Mouse (Mus musculus) brain, embryonic 14.5 days (tissue): ENCODE data around the gene 2610528A11Rik. TPM values are rescaled to one million over a fixed set of nuclear protein-coding genes. Genes with fewer than 3 reads are reported as not detected.
A peak's percentile ranks its signal among the peaks of the same experiment; 100 is the strongest.
"Not testable (repeated sequence)": the region's sequence is repeated elsewhere in the genome, so short reads cannot be mapped to it uniquely, and the experiment has no call there.

Experiments
- DNase-seq: peaks from one replicate; pipeline ENCODE4 v3.0.0-alpha.2; 2011; ENCODE audit warnings: low read depth
- CTCF ChIP-seq: fragments of 200-500 bp; IDR thresholded peaks from 2 replicates; pipeline ENCODE4 v1.5.1; 2012; ENCODE audit warnings: inconsistent platforms, mild to moderate bottlenecking, moderate library complexity, borderline replicate concordance; ENCODE audit not compliant: insufficient read depth, insufficient read length; ENCODE audit errors: extremely low read depth
- POLR2A ChIP-seq: fragments of 200-500 bp; IDR thresholded peaks from 2 replicates; pipeline ENCODE4 v1.6.1; 2012; ENCODE audit warnings: mild to moderate bottlenecking, inconsistent platforms, borderline replicate concordance; ENCODE audit not compliant: poor library complexity, insufficient read depth, insufficient read length, severe bottlenecking; ENCODE audit errors: extremely low read depth
- polyA plus RNA-seq: library from polyadenylated mRNA; depleted of rRNA; stranded (reverse); fragments of >200 nt; gene quantifications from 2 replicates; pipeline ENCODE4 v1.2.3, GENCODE M21; 2012; rRNA removed

2610528A11Rik gene
- 0.31 and 0.69 TPM in 2 replicates for polyA plus RNA-seq

DNA sequence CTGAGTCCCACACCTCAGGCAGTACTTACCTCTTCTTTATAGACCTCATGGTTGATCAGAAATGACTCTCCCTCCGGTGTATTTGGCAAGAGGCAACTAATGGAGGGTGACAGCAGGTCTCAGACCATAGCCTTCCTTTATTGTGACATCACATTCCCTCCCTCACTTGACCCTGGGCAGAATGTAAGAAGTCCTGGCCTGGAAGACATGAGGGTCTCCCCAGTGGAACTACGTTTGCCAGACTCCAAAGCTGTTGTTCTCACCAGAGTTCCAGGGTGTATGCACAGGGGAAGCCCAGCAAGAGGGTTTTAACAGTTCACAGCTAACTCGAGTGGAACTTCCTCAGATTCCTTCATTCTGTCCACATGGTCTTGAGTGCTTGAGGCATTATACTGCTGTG lies at the start of gene 2610528A11Rik:
Gene 2610528A11Rik (minus strand): TSS at position 101 of the 400 bp plus-strand sequence.
- DNase-seq = no peak
- no peak for TF ChIP-seq POLR2A
- TF ChIP-seq CTCF = no peak

DNA sequence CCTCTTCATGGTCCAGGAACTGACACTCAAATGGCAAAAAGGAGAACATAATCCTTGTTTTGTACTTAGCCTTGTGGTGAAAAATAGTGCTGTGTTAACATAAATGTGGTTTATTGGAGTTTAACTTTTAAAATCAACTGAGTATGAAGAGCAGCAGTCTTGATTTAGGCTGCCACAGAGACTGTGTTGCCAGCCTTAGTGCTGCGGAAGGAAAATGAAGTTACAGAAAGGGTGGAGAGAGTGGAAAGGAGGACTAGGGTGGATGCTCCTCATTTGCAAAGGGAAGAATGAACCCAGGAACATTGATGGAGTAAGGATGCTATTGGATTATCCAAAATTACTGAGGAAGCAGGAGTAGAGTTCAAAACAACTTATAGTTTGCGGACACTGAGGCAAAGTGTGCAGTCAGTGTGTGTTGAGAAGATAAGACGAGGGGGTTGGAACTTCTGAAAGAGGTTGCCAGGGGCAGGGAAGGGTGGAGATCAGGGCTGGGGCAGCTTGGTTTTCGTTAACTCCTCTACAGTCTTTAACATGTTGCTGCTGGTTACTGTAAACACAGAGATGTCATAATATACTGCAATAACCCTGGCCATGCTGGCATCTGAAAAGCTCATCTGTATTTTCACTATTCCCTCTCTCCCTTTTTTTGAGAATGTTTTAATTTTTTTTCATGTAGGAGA lies 49.6 kb upstream of the 2610528A11Rik start:
- DNase-seq = no peak
- TF ChIP-seq CTCF = no peak
- TF ChIP-seq POLR2A = no peak

- DNase-seq = no peak
- no peak for TF ChIP-seq POLR2A
- no peak for TF ChIP-seq CTCF
Measured at GRCm38 (mm10) chr14:37154391-37154790, 40.6 kb upstream of the 2610528A11Rik start.

- DNase-seq = no peak
- TF ChIP-seq POLR2A = no peak
- no peak for TF ChIP-seq CTCF
Measured at GRCm38 (mm10) chr14:37139051-37139710, 25.4 kb upstream of the 2610528A11Rik start.

- DNase-seq = not testable (repeated sequence)
Measured at GRCm38 (mm10) chr14:37137596-37137995, 23.8 kb upstream of the 2610528A11Rik start.

GRCm38 (mm10) chr14:37136110-37136509 lies 22.3 kb upstream of the 2610528A11Rik start:
- no peak for DNase-seq

GRCm38 (mm10) chr14:37135671-37136070 lies 21.8 kb upstream of the 2610528A11Rik start:
- TF ChIP-seq CTCF (no peak), POLR2A (no peak)
- DNase-seq = no peak

More at GRCm38 (mm10) chr14:37136110-37136509, 22.3 kb upstream of the 2610528A11Rik start:
- no peak for TF ChIP-seq POLR2A
- TF ChIP-seq CTCF = no peak

DNA sequence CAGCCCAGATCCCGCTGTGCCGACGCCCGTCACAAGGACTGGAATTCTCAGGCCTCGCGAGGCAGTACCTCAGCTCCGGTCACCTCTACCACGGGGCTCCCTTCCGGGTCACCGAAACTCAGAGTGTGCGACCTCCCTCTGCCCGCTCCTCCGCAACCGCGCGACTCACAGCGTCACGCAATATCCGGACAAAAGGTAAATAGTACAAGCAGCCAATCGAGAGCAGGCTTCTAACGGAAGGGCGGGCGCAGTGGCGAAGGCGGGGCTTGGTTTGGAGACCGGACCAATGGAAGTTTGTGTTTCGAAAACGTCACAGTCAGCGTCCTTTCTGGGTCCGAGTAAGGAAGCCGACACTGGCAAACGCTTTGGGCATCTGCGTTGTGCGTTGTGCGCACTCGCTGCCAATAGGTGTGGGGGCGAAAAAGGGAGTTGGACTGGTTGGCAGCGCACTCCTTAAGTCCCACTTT lies 21.3 kb upstream of the 2610528A11Rik start, which contains the start of gene Ghitm:
Gene Ghitm (minus strand): TSS at position 146 of the 467 bp plus-strand sequence.
- peak; percentile 99 for DNase-seq
- TF ChIP-seq POLR2A = peak; percentile 10; the same call in 1 of the 2 replicates
- TF ChIP-seq CTCF = no peak

GRCm38 (mm10) chr14:37134304-37135126 lies 20.7 kb upstream of the 2610528A11Rik start:
- TF ChIP-seq POLR2A (no peak), CTCF (no peak)
- no peak for DNase-seq

DNA sequence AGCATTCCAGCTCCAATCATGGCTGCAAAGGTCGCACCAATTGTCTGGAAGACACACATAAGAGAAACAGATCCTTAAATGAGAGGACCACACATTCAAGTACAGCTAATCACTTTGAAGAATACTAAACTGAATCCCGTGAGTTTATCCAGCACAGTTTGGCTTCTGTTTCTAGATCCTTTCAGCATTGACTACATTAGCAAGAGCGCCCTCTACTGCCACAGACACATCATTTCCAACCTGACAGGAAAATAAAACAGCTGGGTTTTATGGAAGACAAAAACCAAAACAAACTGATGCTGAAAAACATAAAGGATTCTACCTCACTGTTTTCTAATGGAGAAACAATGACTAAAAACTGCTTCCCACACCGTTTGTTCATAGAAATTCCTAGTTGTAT lies 13.8 kb upstream of the 2610528A11Rik start:
- TF ChIP-seq CTCF = peak; percentile 63; the same call in 1 of the 2 replicates
- TF ChIP-seq POLR2A = no peak
- DNase-seq = peak; percentile 79

- no peak for DNase-seq
- TF ChIP-seq CTCF (no peak), POLR2A (no peak)
Measured at GRCm38 (mm10) chr14:37119233-37119632, 5.4 kb upstream of the 2610528A11Rik start.

DNA sequence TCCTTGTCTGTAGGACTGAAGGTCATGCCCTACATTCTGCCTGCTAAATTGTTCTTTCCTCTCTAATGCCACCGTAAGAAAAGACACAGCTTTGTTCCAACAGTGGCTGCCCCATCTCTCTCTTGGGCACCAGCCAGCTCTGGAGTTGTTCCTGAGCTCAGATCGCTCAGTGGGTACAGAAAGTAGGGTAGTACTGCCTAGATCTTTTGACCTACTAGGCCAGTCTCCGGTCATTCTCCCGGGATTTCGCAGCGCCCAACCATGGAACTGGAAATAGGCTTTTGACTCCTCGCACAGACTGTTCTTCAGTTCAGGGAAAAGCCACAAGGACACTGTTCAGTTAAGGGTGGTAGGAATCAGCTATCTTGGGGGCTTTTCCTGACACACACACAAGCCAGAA lies 891 bp downstream of the 2610528A11Rik start:
- TF ChIP-seq CTCF (no peak), POLR2A (no peak)
- no peak for DNase-seq

- no peak for DNase-seq
- TF ChIP-seq POLR2A = no peak
- TF ChIP-seq CTCF = no peak
Measured at GRCm38 (mm10) chr14:37111371-37111770, 2.5 kb downstream of the 2610528A11Rik start.
